Mouse (Mus musculus): ENCODE measurements around the gene Ssh1. TPM values are rescaled to one million over a fixed set of nuclear protein-coding genes. Genes with fewer than 3 reads are reported as not detected.

Ssh1 gene
- polyA plus RNA-seq, 1 experiment from 2014 or later: 17.5 TPM

DNA sequence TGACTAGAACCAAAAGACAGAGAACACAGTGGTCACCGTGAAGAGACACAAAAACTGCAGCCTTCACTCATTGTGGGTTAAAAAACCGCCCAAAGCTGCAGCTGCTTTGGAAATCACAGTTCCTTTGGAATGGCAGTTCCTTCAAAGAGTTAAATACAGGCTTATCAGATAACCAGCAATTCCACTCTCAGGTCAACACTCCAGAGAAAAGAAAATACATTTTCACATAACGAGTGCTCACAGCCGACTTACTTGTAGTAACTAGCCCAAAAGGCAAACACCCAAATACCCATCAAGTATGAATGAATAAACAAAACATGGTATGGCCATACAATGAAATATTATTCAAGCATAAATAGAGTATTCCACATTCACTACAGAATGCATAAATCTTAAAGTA, 88.7 kb downstream of the Ssh1 start:
- in situ Hi-C loops (cut with MboI; ENCODE audit: low pct_unique_long_range_greater_than_20kb): loop anchor here (5.0 kb wide), 1 partner anchor 38 kb away; no protein-coding TSS in a partner anchor
- ChIA-PET POLR2A (no interaction called here), CTCF (interaction anchor here (1.5 kb wide), 1 partner anchor 28 kb away, joined by 5 read pairs; no protein-coding TSS in a partner anchor)
- no peak for DNase-seq (ENCODE audit: low read depth, low spot score)
- no peak for TF ChIP-seq CTCF (IDR thresholded peaks at IDR 0.05)
- no peaks in the 10 kb centered on the region for H3K27me3 ChIP-seq
- no peak for ATAC-seq

- TF ChIP-seq CTCF (IDR thresholded peaks at IDR 0.05): no peak
- CTCF ChIA-PET: interaction anchor here (1.0 kb wide), 1 partner anchor 28 kb away, joined by 3 read pairs; no protein-coding TSS in a partner anchor
- H3K27me3 ChIP-seq: no peaks in the 10 kb centered on the region
- ATAC-seq (no peak), DNase-seq (ENCODE audit: low read depth, low spot score) (no peak)
- POLR2A ChIA-PET: interaction anchor here (1.3 kb wide), 1 partner anchor 20 kb away, joined by 3 read pairs; no protein-coding TSS in a partner anchor
- in situ Hi-C loops (cut with MboI; ENCODE audit: low pct_unique_long_range_greater_than_20kb): loop anchor here (5.0 kb wide), 1 partner anchor 36 kb away; no protein-coding TSS in a partner anchor
Observed at GRCm38 (mm10) chr5:113902983-113903382, 90.7 kb downstream of the Ssh1 start.

DNA sequence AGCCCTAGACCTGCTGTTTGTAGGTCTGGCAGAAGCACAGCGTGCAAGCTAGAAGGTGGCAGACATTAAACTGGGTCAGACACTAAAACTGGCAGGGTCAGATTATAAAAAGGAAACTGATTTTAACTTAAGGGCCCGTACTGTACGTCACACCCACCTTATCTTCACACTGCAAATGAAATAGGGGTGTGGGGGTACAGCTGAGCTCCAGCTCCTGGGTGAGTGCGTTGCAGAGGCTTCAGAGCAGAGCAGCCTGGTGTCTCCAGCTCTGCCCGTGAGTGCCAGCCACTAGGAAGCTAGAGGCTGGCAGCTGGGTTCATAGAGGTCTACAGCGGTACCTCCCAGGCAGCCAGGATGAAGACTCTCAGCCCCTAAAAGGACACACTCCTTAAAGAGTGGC, 91.7 kb downstream of the Ssh1 start:
- ChIA-PET CTCF (interaction anchor here (1.4 to 2.7 kb wide), 2 partner anchors 12 to 44 kb away, joined by 7 to 8 read pairs; no protein-coding TSS in a partner anchor), POLR2A (interaction anchor here (0.6 to 1.3 kb wide), 2 partner anchors 19 to 33 kb away, joined by 3 read pairs; no protein-coding TSS in a partner anchor)
- TF ChIP-seq CTCF (IDR thresholded peaks at IDR 0.05): no peak
- DNase-seq (ENCODE audit: low read depth, low spot score): no peak
- H3K27me3 ChIP-seq: no peaks in the 10 kb centered on the region
- ATAC-seq: no peak
- in situ Hi-C loops (cut with MboI; ENCODE audit: low pct_unique_long_range_greater_than_20kb): loop anchor here (5.0 kb wide), 1 partner anchor 35 kb away; no protein-coding TSS in a partner anchor

GRCm38 (mm10) chr5:113901074-113901571, 92.6 kb downstream of the Ssh1 start:
- ATAC-seq (peak; percentile 83), DNase-seq (ENCODE audit: low read depth, low spot score) (peak; percentile 94)
- ChIA-PET CTCF (interaction anchor here (1.1 to 2.7 kb wide), 8 partner anchors 11 to 46 kb away, joined by 3 to 11 read pairs (median 5); no protein-coding TSS in a partner anchor), POLR2A (interaction anchor here (1.2 kb wide), 1 partner anchor 12 kb away, joined by 3 read pairs; no protein-coding TSS in a partner anchor)
- in situ Hi-C loops (cut with MboI; ENCODE audit: low pct_unique_long_range_greater_than_20kb): loop anchor here (5.0 kb wide), 1 partner anchor 34 kb away; no protein-coding TSS in a partner anchor
- no peaks in the 10 kb centered on the region for H3K27me3 ChIP-seq
- TF ChIP-seq CTCF (IDR thresholded peaks at IDR 0.05): no peak

DNA sequence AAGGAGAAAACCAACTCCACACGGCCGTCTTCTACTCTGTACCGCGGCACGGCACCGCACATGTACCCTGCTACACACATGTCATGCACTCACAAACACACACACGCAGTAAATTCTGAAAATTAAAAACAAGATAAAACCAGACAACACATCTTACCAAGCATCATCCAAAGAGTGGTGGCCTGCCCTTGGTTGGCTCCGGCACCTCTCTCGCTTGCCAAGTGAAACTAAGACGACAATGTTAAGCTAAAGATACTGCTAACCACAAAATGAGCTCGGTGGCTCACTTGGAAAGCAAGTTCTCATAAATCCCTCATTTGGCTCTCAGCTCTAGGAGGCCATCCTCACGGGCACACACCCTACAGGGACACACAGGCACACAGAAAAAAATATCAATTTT, 94.2 kb downstream of the Ssh1 start:
- no peaks in the 10 kb centered on the region for H3K27me3 ChIP-seq
- in situ Hi-C loops (cut with MboI; ENCODE audit: low pct_unique_long_range_greater_than_20kb): loop anchor here (25.0 kb wide), 2 partner anchors 687 to 1612 kb away; partner anchors contain the start of genes 2900026A02Rik and Tpst2
- POLR2A ChIA-PET: interaction anchor here (0.9 to 1.2 kb wide), 4 partner anchors 16 to 25 kb away, joined by 3 to 4 read pairs (median 4); no protein-coding TSS in a partner anchor
- TF ChIP-seq CTCF (IDR thresholded peaks at IDR 0.05): no peak
- DNase-seq (ENCODE audit: low read depth, low spot score) (no peak), ATAC-seq (no peak)
- CTCF ChIA-PET: interaction anchor here (0.8 to 2.5 kb wide), 7 partner anchors 9 to 126 kb away, joined by 3 to 11 read pairs (median 5); partner anchors contain the start of gene Coro1c

GRCm38 (mm10) chr5:113892005-113892404, 101.7 kb downstream of the Ssh1 start:
- in situ Hi-C loops (cut with MboI; ENCODE audit: low pct_unique_long_range_greater_than_20kb): loop anchor here (25.0 kb wide), 2 partner anchors 680 to 1605 kb away; partner anchors contain the start of genes 2900026A02Rik and Tpst2
- no peak for DNase-seq (ENCODE audit: low read depth, low spot score)
- no peaks in the 10 kb centered on the region for H3K27me3 ChIP-seq
- CTCF ChIA-PET: interaction anchor here (0.9 kb wide), 1 partner anchor 21 kb away, joined by 3 read pairs; no protein-coding TSS in a partner anchor
- no peak for TF ChIP-seq CTCF (IDR thresholded peaks at IDR 0.05)
- POLR2A ChIA-PET: interaction anchor here (0.7 kb wide), 1 partner anchor 28 kb away, joined by 3 read pairs; no protein-coding TSS in a partner anchor
- no peak for ATAC-seq

DNA sequence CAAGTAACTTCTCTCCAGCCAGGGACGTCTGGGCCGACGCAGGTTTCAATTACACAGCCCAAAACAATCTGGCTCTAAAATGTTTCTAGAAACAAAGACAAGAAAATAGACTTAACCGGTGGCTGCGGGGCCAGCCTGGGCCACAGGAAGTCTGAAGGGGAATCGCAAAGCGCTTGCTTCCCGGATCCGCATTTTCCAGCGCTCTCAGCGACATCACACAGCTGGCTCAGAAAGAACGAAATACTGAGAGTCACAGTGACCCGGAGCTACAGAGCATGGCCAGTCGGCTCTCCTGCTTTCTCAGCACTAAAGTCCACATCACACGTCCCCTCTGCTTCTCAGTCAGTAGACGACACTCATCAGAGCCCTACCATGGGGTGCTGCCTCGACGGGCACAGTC, 102.8 kb downstream of the Ssh1 start:
- ATAC-seq: no peak
- CTCF ChIA-PET: no interaction called here
- H3K27me3 ChIP-seq: no peaks in the 10 kb centered on the region
- no peak for TF ChIP-seq CTCF (IDR thresholded peaks at IDR 0.05)
- POLR2A ChIA-PET: no interaction called here
- in situ Hi-C loops (cut with MboI; ENCODE audit: low pct_unique_long_range_greater_than_20kb): loop anchor here (25.0 kb wide), 2 partner anchors 679 to 1604 kb away; partner anchors contain the start of genes 2900026A02Rik and Tpst2
- DNase-seq (ENCODE audit: low read depth, low spot score): no peak

DNA sequence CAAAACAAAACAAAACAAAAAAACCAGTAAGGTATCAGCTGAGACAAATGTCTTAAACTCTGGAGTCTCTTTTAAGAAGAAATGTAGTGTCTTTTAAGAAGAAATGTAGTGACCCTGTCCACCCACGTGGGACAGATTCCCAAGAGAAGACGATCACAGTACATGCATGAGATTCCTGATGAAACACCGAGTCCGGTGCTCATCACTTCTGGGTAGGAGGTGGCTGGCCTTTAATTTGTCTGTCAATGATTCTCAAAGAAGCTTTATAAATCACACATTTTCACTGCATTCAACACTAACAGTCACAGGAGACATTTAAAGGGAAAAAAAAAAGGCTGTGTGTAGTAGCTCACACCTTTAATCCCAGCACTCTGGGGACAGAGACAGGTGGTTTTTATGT, 103.8 kb downstream of the Ssh1 start:
- no peak for TF ChIP-seq CTCF (IDR thresholded peaks at IDR 0.05)
- ChIA-PET CTCF (interaction anchor here (1.0 to 2.4 kb wide), 5 partner anchors 9 to 31 kb away, joined by 3 to 10 read pairs (median 3); no protein-coding TSS in a partner anchor), POLR2A (interaction anchor here (0.6 to 1.0 kb wide), 2 partner anchors 12 to 31 kb away, joined by 3 read pairs; no protein-coding TSS in a partner anchor)
- ATAC-seq (peak; percentile 42), DNase-seq (ENCODE audit: low read depth, low spot score) (no peak)
- in situ Hi-C loops (cut with MboI; ENCODE audit: low pct_unique_long_range_greater_than_20kb): loop anchor here (25.0 kb wide), 2 partner anchors 678 to 1603 kb away; partner anchors contain the start of genes 2900026A02Rik and Tpst2
- H3K27me3 ChIP-seq: no peaks in the 10 kb centered on the region

DNA sequence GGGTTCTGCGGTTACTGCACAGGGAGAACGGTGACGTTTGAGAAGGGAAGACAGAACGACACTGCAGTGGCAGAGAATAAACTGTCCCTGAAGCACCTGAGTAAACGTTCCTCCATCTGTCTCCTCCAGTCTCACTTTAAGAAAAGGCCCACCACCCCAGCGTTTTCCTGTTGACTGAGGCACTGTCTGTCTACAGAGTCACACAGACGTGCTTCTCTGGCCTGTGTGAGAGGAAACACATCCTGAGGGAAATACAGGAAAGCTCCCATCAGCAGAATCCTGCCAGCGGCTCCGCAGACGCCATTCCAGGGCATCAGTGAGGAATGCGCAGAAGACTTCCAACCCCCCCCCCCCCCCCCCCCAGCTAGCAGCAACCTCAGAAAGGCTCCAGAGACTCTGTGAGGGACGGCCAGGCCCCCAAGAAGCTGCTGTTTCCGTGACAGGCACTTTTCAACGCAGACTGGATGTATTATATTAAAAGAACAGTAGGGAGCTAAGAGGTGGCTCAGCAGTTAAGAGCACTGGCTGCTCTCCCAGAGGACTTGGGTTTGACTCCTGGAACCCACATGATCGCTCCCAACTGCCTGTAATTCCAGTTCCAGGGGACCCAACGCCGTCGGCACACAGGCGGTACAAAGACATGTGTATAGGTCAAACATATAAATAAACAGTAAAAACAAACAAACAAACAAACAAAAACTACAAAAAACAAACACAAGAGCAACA, 104.3 kb downstream of the Ssh1 start:
- no peak for DNase-seq (ENCODE audit: low read depth, low spot score)
- peak; percentile 9 for ATAC-seq
- H3K27me3 ChIP-seq: no peaks in the 10 kb centered on the region
- POLR2A ChIA-PET: interaction anchor here (0.6 to 1.1 kb wide), 3 partner anchors 11 to 31 kb away, joined by 3 read pairs; no protein-coding TSS in a partner anchor
- TF ChIP-seq CTCF (IDR thresholded peaks at IDR 0.05): no peak
- in situ Hi-C loops (cut with MboI; ENCODE audit: low pct_unique_long_range_greater_than_20kb): loop anchor here (25.0 kb wide), 2 partner anchors 677 to 1602 kb away; partner anchors contain the start of genes 2900026A02Rik and Tpst2
- CTCF ChIA-PET: interaction anchor here (1.0 to 2.4 kb wide), 5 partner anchors 10 to 30 kb away, joined by 3 to 10 read pairs (median 3); no protein-coding TSS in a partner anchor
